Mouse (Mus musculus) liver, embryonic 14.5 days (tissue): ENCODE data around the gene Gm32687.
"Not testable (repeated sequence)": the region's sequence is repeated elsewhere in the genome, so short reads cannot be mapped to it uniquely, and the experiment has no call there.

Experiments used
- CTCF ChIP-seq: IDR thresholded peaks from 2 replicates; pipeline ENCODE4 v1.5.1; 2016; ENCODE audit warnings: antibody characterized with exemption, low read depth, control low read depth
- EP300 ChIP-seq: IDR thresholded peaks from 2 replicates; pipeline ENCODE4 v1.6.1; 2016; ENCODE audit warnings: antibody characterized with exemption, low read depth

- not testable (repeated sequence) for TF ChIP-seq CTCF, EP300
Observed at GRCm38 (mm10) chr10:81863409-81864407, at the start of gene Gm32687.
